Mouse (Mus musculus) left cerebral cortex, adult 2 months (tissue): Measurements from ENCODE around the gene Acbd3. TPM values are rescaled to one million over a fixed set of nuclear protein-coding genes. Genes with fewer than 3 reads are reported as not detected.

Experiments used
- DNase-seq, 2 experiments: peaks; one replicate each; pipeline ENCODE4 v3.0.0; 2021 to 2022; ENCODE audit warnings: low spot score in 2 of 2, mixed read lengths in 1 of 2; ENCODE audit errors: extremely low spot score in 1 of 2
- H3K27ac ChIP-seq: fragments of 200-600 bp; 2 replicates; pipeline ENCODE4 v1.8.1; 2022
- H3K4me3 ChIP-seq: fragments of 200-600 bp; 2 replicates; pipeline ENCODE4 v1.8.1; 2022
- CTCF ChIP-seq: fragments of 200-600 bp; IDR thresholded peaks from 2 replicates; pipeline ENCODE4 v1.8.1; 2022; ENCODE audit warnings: antibody characterized with exemption, mild to moderate bottlenecking, moderate library complexity
- intact Hi-C: fragments of 180-260 bp; cut with DNase I; formaldehyde crosslinking; loops from one replicate; pipeline ENCODE4 v1.15.1; 2025
- long read RNA-seq, 2 experiments: library from polyadenylated mRNA; stranded (forward); transcript quantifications; one replicate each; pipeline ENCODE4 v2.0.0; 2021; ENCODE audit warnings: borderline mapping rate in 2 of 2
- total RNA-seq, 2 experiments: library from RNA; stranded (reverse); gene quantifications; 2 replicates each; pipeline ENCODE4 v1.2.3; 2021

Acbd3 gene
- 10 to 100 TPM; 35.0 to 35.3 TPM for total RNA-seq
- long read RNA-seq, experiment 1, transcript Acbd3-201 (8 exons, 3,471 nt), result major isoform, 56 of 65 reads
- long read RNA-seq, experiment 1, partial matches to known transcripts, result 4 of 65 reads
- long read RNA-seq, experiment 1, other reads (novel, unspliced or antisense), result 5 of 65 reads
- long read RNA-seq, experiment 2, transcript Acbd3-201 (8 exons, 3,471 nt), result major isoform, 46 of 51 reads
- long read RNA-seq, experiment 2, partial matches to known transcripts, result 4 of 51 reads
- long read RNA-seq, experiment 2, other reads (novel, unspliced or antisense), result 1 of 51 reads

GRCm38 (mm10) chr1:180725704-180726179, at the start of gene Acbd3:
TSS of gene Acbd3 (plus strand) at chr1:180726043.
- TF ChIP-seq CTCF, result no peak; the same call in none of the 2 replicates
- H3K4me3 ChIP-seq, result peak within 1 kb of the TSS; percentile 100
- intact Hi-C loops, result no loop called here
- DNase-seq, result peak; percentile 89 to 90
- H3K27ac ChIP-seq, result peak within 1 kb of the TSS; percentile 81

- no peak overlapping the region for H3K4me3 ChIP-seq
- no peak overlapping the region for H3K27ac ChIP-seq
- intact Hi-C loops, result no loop called here
- TF ChIP-seq CTCF, result no peak
- DNase-seq, result no peak
Measured at GRCm38 (mm10) chr1:180691284-180691683, 34.6 kb upstream of the Acbd3 start.

GRCm38 (mm10) chr1:180696626-180697352, 29.1 kb upstream of the Acbd3 start, which contains the start of gene Mixl1:
TSS of gene Mixl1 (minus strand) at chr1:180697034.
- peak in 1 of 2 experiments; percentile 9 for DNase-seq
- no peak within 1 kb of the TSS for H3K27ac ChIP-seq
- intact Hi-C loops, result no loop called here
- H3K4me3 ChIP-seq, result no peak within 1 kb of the TSS; the same call in 1 of the 2 replicates
- TF ChIP-seq CTCF, result no peak

GRCm38 (mm10) chr1:180698063-180698462, 27.8 kb upstream of the Acbd3 start:
- intact Hi-C loops, result no loop called here
- no peak for TF ChIP-seq CTCF
- no peak overlapping the region for H3K27ac ChIP-seq
- no peak for DNase-seq
- no peak overlapping the region for H3K4me3 ChIP-seq

DNA sequence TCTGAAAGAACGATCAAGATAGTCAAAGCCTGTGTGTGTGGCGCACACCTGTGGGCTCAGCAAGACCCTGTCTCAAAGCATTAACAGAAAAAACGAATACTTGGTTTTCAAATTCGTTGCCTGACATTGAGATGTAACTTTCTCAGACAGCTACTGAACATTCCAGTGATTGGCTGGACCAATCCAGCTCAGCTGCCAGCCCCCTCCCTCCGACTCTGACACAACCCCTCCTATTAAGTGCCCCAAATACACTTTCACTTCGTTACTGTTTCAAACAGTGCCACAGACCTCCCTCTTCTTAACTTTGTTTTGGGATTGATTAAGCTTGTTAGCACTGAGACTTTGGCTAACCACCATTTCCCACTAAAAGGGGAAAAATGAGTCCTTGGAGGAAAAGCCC, 22.4 kb upstream of the Acbd3 start:
- no peak overlapping the region for H3K27ac ChIP-seq

DNA sequence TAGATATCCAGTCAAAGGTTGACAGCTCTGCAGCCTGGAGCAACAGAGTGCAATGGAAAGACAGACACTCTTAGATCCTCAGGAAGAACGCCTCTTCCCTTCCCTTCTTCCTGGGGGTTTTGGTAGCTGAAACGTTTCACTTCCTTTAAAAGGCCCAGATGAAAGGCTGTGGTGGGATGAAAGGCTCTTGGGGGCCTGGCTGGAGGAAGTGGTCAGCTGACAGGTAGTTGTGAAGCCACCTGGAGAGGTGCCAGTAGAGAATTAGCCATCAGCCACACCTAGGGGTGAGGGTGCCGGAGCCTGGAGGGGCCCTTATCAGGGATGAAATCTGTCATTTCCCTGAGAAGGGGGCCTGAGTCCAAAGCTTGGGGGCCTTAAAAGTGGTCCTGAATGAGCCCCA, 18.5 kb upstream of the Acbd3 start:
- intact Hi-C loops, result no loop called here
- no peak for DNase-seq
- no peak overlapping the region for H3K27ac ChIP-seq
- TF ChIP-seq CTCF, result no peak
- no peak overlapping the region for H3K4me3 ChIP-seq

More for the DNA sequence above, 22.4 kb upstream of the Acbd3 start:
- intact Hi-C loops, result no loop called here
- DNase-seq, result no peak
- no peak for TF ChIP-seq CTCF
- no peak overlapping the region for H3K4me3 ChIP-seq

- no peak overlapping the region for H3K27ac ChIP-seq
- no peak overlapping the region for H3K4me3 ChIP-seq
- intact Hi-C loops, result no loop called here
- no peak for TF ChIP-seq CTCF
- DNase-seq, result no peak
Measured at GRCm38 (mm10) chr1:180707813-180708212, 18.0 kb upstream of the Acbd3 start.

GRCm38 (mm10) chr1:180708935-180709776, 16.7 kb upstream of the Acbd3 start:
- Histone ChIP-seq H3K4me3 (no peak overlapping the region), H3K27ac (no peak overlapping the region)
- no peak for TF ChIP-seq CTCF
- no peak for DNase-seq
- intact Hi-C loops, result no loop called here

- Histone ChIP-seq H3K27ac (no peak overlapping the region), H3K4me3 (no peak overlapping the region)
- DNase-seq, result no peak
- TF ChIP-seq CTCF, result no peak
- intact Hi-C loops, result no loop called here
Measured at GRCm38 (mm10) chr1:180718756-180719155, 7.1 kb upstream of the Acbd3 start.

GRCm38 (mm10) chr1:180719483-180719882, 6.4 kb upstream of the Acbd3 start:
- no peak overlapping the region for H3K27ac ChIP-seq
- H3K4me3 ChIP-seq, result no peak overlapping the region
- no peak for TF ChIP-seq CTCF
- DNase-seq, result no peak
- intact Hi-C loops, result no loop called here

DNA sequence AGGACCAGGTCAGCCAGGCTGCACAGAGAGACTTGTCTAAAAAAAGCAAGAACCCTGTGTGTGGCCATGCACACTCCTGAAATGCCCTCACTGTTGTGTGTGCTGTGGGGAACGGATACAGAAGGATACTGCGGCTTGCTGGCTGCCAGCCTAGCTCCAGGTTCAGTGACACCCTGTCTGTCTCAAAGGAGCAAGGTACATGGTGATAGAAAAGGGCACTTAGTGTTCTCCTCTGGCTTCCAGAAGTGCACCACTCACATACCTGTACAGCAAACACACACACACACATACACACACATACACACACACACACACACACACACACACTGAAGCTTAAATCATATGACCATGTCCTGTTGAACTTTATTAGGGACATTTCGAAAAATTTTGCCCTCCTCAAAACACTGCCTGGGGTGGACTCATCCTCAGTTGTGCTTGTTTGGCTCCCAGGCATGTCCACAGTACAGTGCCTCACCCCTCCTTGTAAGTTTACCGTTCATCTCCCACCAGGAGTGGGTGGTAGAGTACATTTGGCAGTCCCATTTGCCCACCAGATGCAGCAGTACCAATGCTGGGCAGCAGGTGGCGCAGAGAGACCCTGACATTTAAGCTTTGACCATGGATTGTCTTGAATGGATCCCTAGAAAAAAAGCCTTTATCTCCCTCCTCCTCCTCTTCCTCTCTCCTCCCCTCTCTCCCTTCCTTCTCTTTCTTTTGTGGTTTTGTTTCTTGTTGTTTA, 5.7 kb upstream of the Acbd3 start:
- peak; percentile 73 for DNase-seq
- Histone ChIP-seq H3K4me3 (no peak overlapping the region), H3K27ac (no peak overlapping the region)
- intact Hi-C loops, result loop anchor here (1.0 to 5.0 kb wide), 2 partner anchors 44 to 92 kb away; partner anchors contain the start of gene H3f3a
- peak; percentile 97 for TF ChIP-seq CTCF
